Mouse (Mus musculus): ENCODE data around the gene Kbtbd12. TPM values are rescaled to one million over a fixed set of nuclear protein-coding genes. Genes with fewer than 3 reads are reported as not detected.

The Kbtbd12 gene
- polyA plus RNA-seq, 1 experiment from 2014 or later, result 1.5 TPM

DNA sequence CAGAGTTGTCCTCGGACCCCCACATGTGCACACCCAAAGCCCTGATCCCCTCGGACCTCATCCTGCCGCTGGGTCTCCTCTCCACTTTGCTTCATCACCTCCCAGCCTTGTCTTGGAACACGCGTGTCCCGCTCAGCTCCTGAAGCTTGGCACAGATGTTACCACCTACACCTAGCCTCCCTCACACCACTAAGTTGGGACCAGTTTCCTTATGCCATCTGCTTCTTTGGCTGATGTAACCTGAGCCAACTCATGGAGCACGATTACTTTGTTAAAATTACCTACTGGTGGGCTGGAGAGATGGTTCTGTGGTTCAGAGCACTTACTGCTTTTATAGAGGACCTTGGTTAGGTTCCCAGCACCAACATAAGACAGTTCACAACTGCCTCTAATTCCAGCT is 115.9 kb downstream of the Kbtbd12 start:
- no peaks in the 10 kb centered on the region for H3K9me3 ChIP-seq (replicated peaks)
- no peak overlapping the region for H3K4me3 ChIP-seq (replicated peaks)
- H3K4me1 ChIP-seq (replicated peaks), result peaks cover 23% of the 10 kb centered on the region
- no peaks in the 10 kb centered on the region for H3K27me3 ChIP-seq
- ATAC-seq (ENCODE audit: insufficient read depth), result no peak
- no peak overlapping the region for H3K27ac ChIP-seq (replicated peaks)
- no peak overlapping the region for H3K9ac ChIP-seq
- WGBS (ENCODE audit: insufficient replicate concordance), result 75% methylated on average over 7 of the region's 7 CpGs
- no peak overlapping the region for H3K4me2 ChIP-seq
- H3K36me3 ChIP-seq (replicated peaks), result 0 out of 2 replicates have a peak, but pooled peaks cover under 1% of the 10 kb centered on the region

DNA sequence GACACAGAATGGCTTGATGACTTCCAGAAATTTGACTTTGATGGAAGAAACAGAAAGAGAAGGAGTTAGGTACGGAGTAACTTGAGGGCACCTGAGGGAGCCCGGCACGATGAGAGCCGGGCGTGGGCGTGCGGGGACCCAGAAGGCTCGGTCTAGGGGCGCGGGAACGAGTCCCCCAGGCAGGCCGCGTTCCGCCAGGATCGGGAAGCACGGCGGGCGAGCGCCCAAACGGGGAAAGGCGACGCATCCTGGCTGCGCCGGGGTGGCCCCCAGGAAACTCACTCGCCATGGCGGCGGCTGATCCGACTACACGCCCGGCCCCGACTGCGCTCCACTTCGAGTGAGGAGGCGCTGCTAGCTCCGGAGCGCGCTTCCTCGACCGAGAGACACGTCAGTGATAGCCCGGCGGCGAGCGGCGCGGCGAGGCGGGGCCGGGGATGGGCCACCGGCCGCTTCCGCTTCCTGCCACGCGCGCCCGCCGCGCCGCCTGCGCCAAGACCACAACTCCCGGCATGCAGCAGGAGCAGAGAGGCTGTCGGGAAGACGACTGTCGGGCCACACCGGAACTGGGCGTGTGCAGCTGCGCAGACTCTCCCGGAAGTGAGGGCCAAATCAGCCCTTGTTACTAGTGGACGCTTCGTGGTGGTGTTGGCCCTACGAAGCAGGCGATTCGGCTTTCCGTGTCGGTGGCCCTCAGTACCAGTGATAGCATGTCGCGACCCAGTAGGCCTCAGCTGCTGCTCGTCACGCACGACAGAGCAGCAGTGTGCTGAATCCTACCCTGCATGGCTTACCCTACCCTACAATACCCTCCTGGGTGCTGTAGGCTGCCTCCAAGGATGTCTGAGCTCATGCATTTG is 119.1 kb downstream of the Kbtbd12 start, which contains the start of gene Sec61a1:
Gene Sec61a1 (minus strand): TSS at position 502 of the 860 bp plus-strand sequence.
- WGBS (ENCODE audit: insufficient replicate concordance), result under 1% methylated on average over 80 of the region's 80 CpGs

GRCm38 (mm10) chr6:88517701-88518403 is 119.9 kb downstream of the Kbtbd12 start:
- H3K27me3 ChIP-seq, result no peaks in the 10 kb centered on the region
- 8% methylated on average over 18 of the region's 18 CpGs for WGBS (ENCODE audit: insufficient replicate concordance)
- H3K4me1 ChIP-seq (replicated peaks), result peaks cover 39% of the 10 kb centered on the region
- peak overlapping the region; percentile 82 for H3K4me3 ChIP-seq (replicated peaks)
- no peak for ATAC-seq (ENCODE audit: insufficient read depth)
- peak overlapping the region; percentile 93 for H3K27ac ChIP-seq (replicated peaks)
- peak overlapping the region; percentile 93 for H3K4me2 ChIP-seq
- no peaks in the 10 kb centered on the region for H3K9me3 ChIP-seq (replicated peaks)
- peaks cover 40% of the 10 kb centered on the region for H3K36me3 ChIP-seq (replicated peaks)
- peak overlapping the region; percentile 96 for H3K9ac ChIP-seq

More for the DNA sequence above, 119.1 kb downstream of the Kbtbd12 start, which contains the start of gene Sec61a1:
- H3K4me2 ChIP-seq, result peak within 1 kb of the TSS; percentile 93
- H3K4me3 ChIP-seq (replicated peaks), result peak within 1 kb of the TSS; percentile 82
- peak within 1 kb of the TSS; percentile 96 for H3K9ac ChIP-seq
- H3K27me3 ChIP-seq, result no peaks in the 10 kb centered on the region
- no peaks in the 10 kb centered on the region for H3K9me3 ChIP-seq (replicated peaks)
- H3K4me1 ChIP-seq (replicated peaks), result peaks cover 39% of the 10 kb centered on the region
- peak; percentile 95 for ATAC-seq (ENCODE audit: insufficient read depth)
- peak within 1 kb of the TSS; percentile 93 for H3K27ac ChIP-seq (replicated peaks)
- peaks cover 32% of the 10 kb centered on the region for H3K36me3 ChIP-seq (replicated peaks)

GRCm38 (mm10) chr6:88516667-88517066 is 121.1 kb downstream of the Kbtbd12 start:
- peak overlapping the region; percentile 93 for H3K4me2 ChIP-seq
- peaks cover 52% of the 10 kb centered on the region for H3K36me3 ChIP-seq (replicated peaks)
- H3K27me3 ChIP-seq, result no peaks in the 10 kb centered on the region
- peaks cover 39% of the 10 kb centered on the region for H3K4me1 ChIP-seq (replicated peaks)
- H3K9me3 ChIP-seq (replicated peaks), result no peaks in the 10 kb centered on the region
- peak overlapping the region; percentile 82 for H3K4me3 ChIP-seq (replicated peaks)
- no peak overlapping the region for H3K27ac ChIP-seq (replicated peaks)
- 64% methylated on average over 5 of the region's 5 CpGs for WGBS (ENCODE audit: insufficient replicate concordance)
- no peak overlapping the region for H3K9ac ChIP-seq
- no peak for ATAC-seq (ENCODE audit: insufficient read depth)

GRCm38 (mm10) chr6:88515971-88516370 is 121.8 kb downstream of the Kbtbd12 start:
- Histone ChIP-seq H3K4me2 (0 out of 2 replicates have a peak overlapping the region, but pooled peaks have one; percentile 23), H3K9me3 (replicated peaks) (no peaks in the 10 kb centered on the region), H3K4me1 (replicated peaks) (peaks cover 39% of the 10 kb centered on the region), H3K27me3 (no peaks in the 10 kb centered on the region), H3K9ac (no peak overlapping the region), H3K36me3 (replicated peaks) (peaks cover 58% of the 10 kb centered on the region), H3K27ac (replicated peaks) (no peak overlapping the region), H3K4me3 (replicated peaks) (no peak overlapping the region)
- 77% methylated on average over 8 of the region's 8 CpGs for WGBS (ENCODE audit: insufficient replicate concordance)
- ATAC-seq (ENCODE audit: insufficient read depth), result no peak

- Histone ChIP-seq H3K9ac (no peak overlapping the region), H3K27me3 (no peaks in the 10 kb centered on the region), H3K4me2 (no peak overlapping the region), H3K36me3 (replicated peaks) (peaks cover 73% of the 10 kb centered on the region), H3K9me3 (replicated peaks) (no peaks in the 10 kb centered on the region), H3K4me3 (replicated peaks) (no peak overlapping the region), H3K4me1 (replicated peaks) (peaks cover 37% of the 10 kb centered on the region), H3K27ac (replicated peaks) (no peak overlapping the region)
- 76% methylated on average over 4 of the region's 4 CpGs for WGBS (ENCODE audit: insufficient replicate concordance)
- ATAC-seq (ENCODE audit: insufficient read depth), result no peak
Measured at GRCm38 (mm10) chr6:88514546-88514945, 123.2 kb downstream of the Kbtbd12 start.

GRCm38 (mm10) chr6:88513984-88514383 is 123.8 kb downstream of the Kbtbd12 start:
- Histone ChIP-seq H3K9ac (no peak overlapping the region), H3K4me1 (replicated peaks) (peaks cover 31% of the 10 kb centered on the region), H3K4me3 (replicated peaks) (no peak overlapping the region), H3K27ac (replicated peaks) (no peak overlapping the region), H3K4me2 (no peak overlapping the region), H3K9me3 (replicated peaks) (no peaks in the 10 kb centered on the region), H3K27me3 (no peaks in the 10 kb centered on the region), H3K36me3 (replicated peaks) (peaks cover 78% of the 10 kb centered on the region)
- ATAC-seq (ENCODE audit: insufficient read depth), result no peak
- 76% methylated on average over 8 of the region's 8 CpGs for WGBS (ENCODE audit: insufficient replicate concordance)

GRCm38 (mm10) chr6:88503044-88503443 is 134.7 kb downstream of the Kbtbd12 start:
- H3K4me2 ChIP-seq, result peak overlapping the region; percentile 67; the same call in 1 of the 2 replicates
- WGBS (ENCODE audit: insufficient replicate concordance), result 69% methylated on average over 4 of the region's 4 CpGs
- no peaks in the 10 kb centered on the region for H3K27me3 ChIP-seq
- H3K9me3 ChIP-seq (replicated peaks), result no peaks in the 10 kb centered on the region
- H3K9ac ChIP-seq, result 0 out of 2 replicates have a peak overlapping the region, but pooled peaks have one; percentile 12
- peaks cover 64% of the 10 kb centered on the region for H3K36me3 ChIP-seq (replicated peaks)
- ATAC-seq (ENCODE audit: insufficient read depth), result peak; percentile 16
- peaks cover 58% of the 10 kb centered on the region for H3K4me1 ChIP-seq (replicated peaks)
- H3K27ac ChIP-seq (replicated peaks), result peak overlapping the region; percentile 94
- no peak overlapping the region for H3K4me3 ChIP-seq (replicated peaks)

GRCm38 (mm10) chr6:88502030-88502970 is 135.4 kb downstream of the Kbtbd12 start:
- H3K4me1 ChIP-seq (replicated peaks), result peaks cover 58% of the 10 kb centered on the region
- peak overlapping the region; percentile 22 for H3K4me3 ChIP-seq (replicated peaks)
- peak overlapping the region; percentile 94 for H3K27ac ChIP-seq (replicated peaks)
- ATAC-seq (ENCODE audit: insufficient read depth), result peak; percentile 66
- WGBS (ENCODE audit: insufficient replicate concordance), result 18% methylated on average over 13 of the region's 13 CpGs
- peaks cover 64% of the 10 kb centered on the region for H3K36me3 ChIP-seq (replicated peaks)
- no peaks in the 10 kb centered on the region for H3K27me3 ChIP-seq
- H3K4me2 ChIP-seq, result peak overlapping the region; percentile 67
- peak overlapping the region; percentile 48 for H3K9ac ChIP-seq
- H3K9me3 ChIP-seq (replicated peaks), result no peaks in the 10 kb centered on the region

- Histone ChIP-seq H3K4me2 (peak overlapping the region; percentile 97), H3K4me1 (replicated peaks) (peaks cover 64% of the 10 kb centered on the region), H3K4me3 (replicated peaks) (peak overlapping the region; percentile 64), H3K9ac (peak overlapping the region; percentile 65), H3K36me3 (replicated peaks) (peaks cover 55% of the 10 kb centered on the region), H3K27me3 (no peaks in the 10 kb centered on the region), H3K9me3 (replicated peaks) (no peaks in the 10 kb centered on the region), H3K27ac (replicated peaks) (peak overlapping the region; percentile 94)
- 10% methylated on average over 3 of the region's 3 CpGs for WGBS (ENCODE audit: insufficient replicate concordance)
- no peak for ATAC-seq (ENCODE audit: insufficient read depth)
Measured at GRCm38 (mm10) chr6:88500405-88500767, 137.4 kb downstream of the Kbtbd12 start.
